Mouse (Mus musculus): ENCODE data around the gene Ints12.

- TF ChIP-seq CTCF (IDR thresholded peaks at IDR 0.05; ENCODE audit: control insufficient read depth, insufficient read depth, insufficient read length) (no peak), FOSL1 (IDR thresholded peaks at IDR 0.05; ENCODE audit: insufficient read depth, low read length, poor library complexity, severe bottlenecking) (no peak), MAX (IDR thresholded peaks at IDR 0.05) (no peak), MYOD1 (IDR thresholded peaks at IDR 0.05; ENCODE audit: control insufficient read depth, insufficient read length, low read depth) (no peak), CEBPB (IDR thresholded peaks at IDR 0.05; ENCODE audit: low read depth) (no peak), USF1 (IDR thresholded peaks at IDR 0.05; ENCODE audit: low read depth) (no peak)
These were observed 448 bp upstream of the Ints12 start for GRCm38 (mm10) chr3:133091121-133091663.
